Mouse (Mus musculus): ENCODE data around the gene Angptl2.

DNA sequence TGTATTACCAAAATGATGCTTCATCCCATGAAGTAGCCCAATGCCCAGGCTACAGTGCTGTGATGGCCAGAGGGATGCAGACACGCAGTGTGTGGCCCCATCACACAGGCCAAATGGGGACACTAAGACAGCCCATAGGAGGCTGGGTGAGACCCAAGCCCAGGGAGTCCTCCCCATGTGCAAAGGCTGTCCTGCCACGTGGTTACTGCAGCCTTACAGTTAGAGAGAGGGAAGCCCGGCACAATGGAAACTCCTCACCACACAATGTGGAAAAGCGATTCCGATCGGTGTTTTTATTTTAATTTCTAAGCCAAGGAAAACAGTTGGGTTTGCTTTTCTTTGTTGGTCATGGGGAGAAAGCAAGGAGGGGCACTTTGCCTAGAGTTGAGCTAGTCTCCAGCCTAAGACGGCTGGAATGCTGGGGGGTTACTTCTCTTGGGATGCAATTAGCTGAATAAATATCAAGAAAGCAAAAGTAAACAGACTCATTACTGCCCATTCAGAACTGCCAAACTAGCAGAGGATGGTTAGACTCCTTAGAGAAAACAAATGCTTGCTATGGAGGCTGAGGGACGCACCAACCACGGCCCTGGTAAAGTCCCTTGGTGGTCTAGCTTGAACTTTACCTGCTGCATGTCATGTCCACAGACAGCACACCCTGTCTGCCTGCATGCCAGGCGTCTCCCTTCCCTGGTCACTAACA is 7.9 kb downstream of the Angptl2 start:
- TF ChIP-seq POLR2A (IDR thresholded peaks at IDR 0.05; ENCODE audit: borderline replicate concordance, low read depth, low read length) (no peak), CTCF (IDR thresholded peaks at IDR 0.05; ENCODE audit: low read depth, low read length) (no peak)

Data from bone marrow macrophage, adult 2 months (primary cell).